Comparison of ENCODE assay signal across 14 mouse cellular contexts in genomic region chr11:113411798-113412197, GRCm38 (mm10).
"Had no signal": no experiment of that assay in that cellular context is flagged by ENCODE, and none has a peak within 500 bp of the region (broad histone marks: within the 10 kb centered on the region; RNA-seq: fewer than 3 reads in every experiment).

No protein-coding gene starts in this region.

- H3K36me3 ChIP-seq: liver, embryonic 13.5 days; midbrain, embryonic 12.5 days; neural tube, embryonic 12.5 days; neural tube, embryonic 15.5 days had no signal

- H3K27ac ChIP-seq: kidney, postnatal 0 days; layer of hippocampus, adult 2 months; left cerebral cortex, adult 2 months; liver, embryonic 13.5 days; midbrain, embryonic 12.5 days; neural tube, embryonic 12.5 days; neural tube, embryonic 15.5 days had no signal

- H3K27me3 ChIP-seq: liver, embryonic 13.5 days; neural tube, embryonic 12.5 days; neural tube, embryonic 15.5 days had no signal

- H3K4me1 ChIP-seq: liver, embryonic 13.5 days; midbrain, embryonic 12.5 days; neural tube, embryonic 12.5 days had no signal

- H3K4me3 ChIP-seq: layer of hippocampus, adult 2 months; left cerebral cortex, adult 2 months; liver, embryonic 13.5 days; midbrain, embryonic 12.5 days; neural tube, embryonic 12.5 days; neural tube, embryonic 15.5 days had no signal

- H3K9me3 ChIP-seq: liver, embryonic 13.5 days; midbrain, embryonic 12.5 days; neural tube, embryonic 12.5 days; neural tube, embryonic 15.5 days had no signal

- DNase-seq: kidney, adult 2 months; kidney, postnatal 25 days; layer of hippocampus, adult 9-11 months; liver, embryonic 13.5 days; lung, adult 2 months; lung, postnatal 14 days; lung, postnatal 4 days; thymus, adult 2 months had no signal

- H3K9ac ChIP-seq: liver, embryonic 13.5 days; midbrain, embryonic 12.5 days; neural tube, embryonic 12.5 days; neural tube, embryonic 15.5 days had no signal

- H3K4me2 ChIP-seq: liver, embryonic 13.5 days; midbrain, embryonic 12.5 days; neural tube, embryonic 12.5 days; neural tube, embryonic 15.5 days had no signal
